Mouse (Mus musculus) embryonic fibroblast, embryonic 13.5 days (primary cell): ENCODE results near the gene Slc8a2. TPM values are rescaled to one million over a fixed set of nuclear protein-coding genes. Genes with fewer than 3 reads are reported as not detected.
A peak's percentile ranks its signal among the peaks of the same experiment; 100 is the strongest.

Experiments used
- H3K27ac ChIP-seq: 2 replicates; pipeline ENCODE4 v1.5.1; 2012; ENCODE audit warnings: low read length, control low read depth, inconsistent platforms; ENCODE audit not compliant: insufficient read depth
- H3K4me1 ChIP-seq: 2 replicates; pipeline ENCODE4 v1.6.1; 2011; ENCODE audit warnings: low read length; ENCODE audit not compliant: control insufficient read depth, insufficient read depth
- H3K4me3 ChIP-seq: 2 replicates; pipeline ENCODE4 v1.5.1; 2011; ENCODE audit warnings: mild to moderate bottlenecking, control low read depth, low read length; ENCODE audit not compliant: insufficient read depth
- CTCF ChIP-seq: IDR thresholded peaks from 2 replicates; pipeline ENCODE4 v1.5.1; 2011; ENCODE audit warnings: mild to moderate bottlenecking, control low read depth, low read length, moderate library complexity, borderline replicate concordance; ENCODE audit not compliant: insufficient read depth
- POLR2A ChIP-seq: IDR thresholded peaks from 2 replicates; pipeline ENCODE4 v1.6.1; 2011; ENCODE audit warnings: low read depth, mild to moderate bottlenecking, control low read depth, low read length, moderate library complexity
- polyA plus RNA-seq: library from polyadenylated mRNA; stranded (reverse); fragments of >200 nt; gene quantifications from 2 replicates; pipeline ENCODE4 v1.2.4, GENCODE M21; 2011; ENCODE audit warnings: low read depth; ENCODE audit not compliant: missing spikeins, insufficient read length

The Slc8a2 gene
- polyA plus RNA-seq, 1 experiment: 0.35 TPM

DNA sequence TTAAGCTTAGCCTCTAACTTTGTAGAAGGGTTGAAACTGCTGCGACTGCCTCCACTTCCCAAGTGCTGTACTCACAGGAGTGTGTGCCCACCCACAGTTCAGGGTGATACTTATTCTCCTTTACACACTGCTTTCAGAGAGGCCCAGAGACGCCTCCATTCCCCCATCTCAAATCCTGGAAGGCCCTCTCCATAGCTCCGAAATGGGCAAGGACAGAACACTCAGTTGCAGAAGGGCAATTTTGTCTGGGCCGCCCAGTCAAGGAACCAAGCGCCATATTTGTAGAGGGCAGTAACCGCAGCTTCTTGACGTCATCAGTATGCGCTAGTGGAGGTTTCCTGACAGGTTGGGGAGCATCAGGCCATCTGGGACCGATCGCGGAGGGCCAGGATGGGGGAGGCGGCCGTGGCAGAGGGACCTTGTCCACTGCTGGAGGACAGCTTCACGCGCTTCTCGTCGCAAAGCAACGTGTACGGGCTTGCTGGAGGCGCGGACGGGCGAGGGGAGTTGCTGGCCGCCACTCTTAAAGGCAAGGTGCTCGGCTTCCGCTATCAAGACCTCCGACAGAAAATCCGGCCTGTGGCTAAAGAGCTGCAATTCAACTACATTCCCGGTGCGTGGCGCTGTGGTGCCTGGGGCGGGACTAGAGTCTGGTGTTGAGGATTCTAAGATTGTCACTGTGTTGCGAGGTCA lies 9.9 kb upstream of the Slc8a2 start, which contains the start of gene Kptn:
Gene Kptn, plus strand, starts transcription at position 327 of the 693 bp plus-strand sequence.
- peak; percentile 70; the same call in 1 of the 2 replicates for TF ChIP-seq CTCF
- peak; percentile 61 for TF ChIP-seq POLR2A
- Histone ChIP-seq H3K4me1 (no peaks in the 10 kb centered on the region), H3K27ac (peak within 1 kb of the TSS; percentile 83), H3K4me3 (peak within 1 kb of the TSS; percentile 74)

GRCm38 (mm10) chr7:16120262-16120600 lies 9.4 kb upstream of the Slc8a2 start:
- Histone ChIP-seq H3K27ac (no peak overlapping the region), H3K4me1 (no peaks in the 10 kb centered on the region), H3K4me3 (peak overlapping the region; percentile 74)
- no peak for TF ChIP-seq POLR2A

- no peak for TF ChIP-seq POLR2A
- no peak for TF ChIP-seq CTCF
- Histone ChIP-seq H3K4me3 (no peak overlapping the region), H3K27ac (no peak overlapping the region), H3K4me1 (no peaks in the 10 kb centered on the region)
Observed at GRCm38 (mm10) chr7:16125829-16126228, 3.8 kb upstream of the Slc8a2 start.

DNA sequence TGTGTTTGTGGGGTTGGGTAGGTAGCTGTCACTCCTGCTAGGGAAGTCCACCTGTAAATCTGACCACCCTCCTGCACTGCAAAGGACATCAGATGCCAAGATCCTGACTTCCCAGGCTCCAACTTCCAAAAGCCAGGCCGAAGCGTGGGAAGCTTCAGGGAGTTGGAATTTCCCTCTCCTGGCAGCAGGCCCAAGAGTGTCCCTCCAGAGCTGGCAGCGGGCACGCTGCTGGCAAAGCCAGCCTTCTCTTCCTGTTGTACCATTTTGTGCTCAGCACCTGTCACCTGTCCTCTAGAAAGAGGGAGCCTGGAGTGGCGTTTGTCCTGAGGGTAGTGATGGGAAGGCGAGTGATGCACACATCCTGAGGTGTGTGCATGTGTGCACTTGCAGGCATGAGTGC lies 1.3 kb upstream of the Slc8a2 start:
- no peak overlapping the region for H3K4me3 ChIP-seq
- no peak overlapping the region for H3K27ac ChIP-seq
- no peaks in the 10 kb centered on the region for H3K4me1 ChIP-seq
- TF ChIP-seq CTCF: no peak
- TF ChIP-seq POLR2A: no peak

DNA sequence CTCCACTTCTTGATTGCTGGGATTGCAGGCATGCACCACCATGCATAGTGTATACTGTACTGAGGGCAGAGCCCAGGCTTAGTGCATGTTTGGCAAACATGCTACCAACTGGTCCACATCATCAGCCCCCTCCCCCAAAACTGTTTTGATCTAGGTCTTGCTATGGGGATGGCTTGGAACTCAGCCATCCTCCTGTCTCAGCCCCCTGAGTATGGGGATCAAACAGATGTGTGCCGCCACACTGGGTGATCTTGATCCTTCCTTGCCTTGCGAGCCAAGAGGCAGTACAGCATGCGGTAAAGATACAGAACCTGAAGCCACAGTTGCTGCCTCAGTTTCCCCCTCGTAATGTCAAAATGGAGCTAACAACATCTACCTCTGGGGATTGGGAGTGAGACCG lies 727 bp upstream of the Slc8a2 start:
- no peak overlapping the region for H3K27ac ChIP-seq
- no peak overlapping the region for H3K4me3 ChIP-seq
- TF ChIP-seq POLR2A (no peak), CTCF (no peak)
- no peaks in the 10 kb centered on the region for H3K4me1 ChIP-seq

- H3K27ac ChIP-seq: no peak overlapping the region
- TF ChIP-seq POLR2A: no peak
- no peak for TF ChIP-seq CTCF
- H3K4me1 ChIP-seq: no peaks in the 10 kb centered on the region
- H3K4me3 ChIP-seq: peak overlapping the region; percentile 1; the same call in 1 of the 2 replicates
Observed at GRCm38 (mm10) chr7:16129846-16130691, 443 bp downstream of the Slc8a2 start.

DNA sequence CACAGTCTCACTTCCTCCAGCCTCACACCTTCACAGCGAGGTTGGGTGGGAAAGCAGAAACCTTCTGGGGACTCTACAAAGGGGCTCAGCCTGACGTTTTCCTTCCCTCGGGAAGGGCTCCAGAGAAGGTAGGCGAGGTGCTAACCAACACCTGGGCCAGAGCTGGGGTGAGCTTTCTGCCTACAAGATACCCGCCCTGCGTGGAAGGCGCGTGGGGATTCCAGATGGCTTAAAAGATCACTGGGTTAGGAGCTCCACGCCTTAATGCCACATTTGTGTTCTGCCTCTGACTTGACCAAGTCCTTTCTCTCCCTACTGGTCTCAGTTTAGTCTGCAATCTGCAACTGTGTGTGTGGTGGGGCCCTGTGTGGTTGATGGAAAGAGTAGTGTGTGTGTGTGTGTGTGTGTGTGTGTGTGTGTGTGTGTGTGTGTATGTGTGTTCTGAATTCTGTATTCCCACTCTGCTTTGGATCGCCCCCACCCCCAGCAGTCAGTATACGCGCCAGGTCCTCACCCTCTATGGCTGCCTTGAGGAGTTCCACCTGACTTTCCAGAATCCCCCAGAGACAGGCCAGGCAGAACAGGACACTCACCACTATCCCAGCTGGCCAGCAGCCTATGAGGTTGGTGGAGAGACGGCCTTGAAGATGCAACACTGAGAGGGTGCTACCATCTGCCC lies 1.5 kb downstream of the Slc8a2 start:
- H3K27ac ChIP-seq: no peak overlapping the region
- no peak for TF ChIP-seq POLR2A
- TF ChIP-seq CTCF: no peak
- no peaks in the 10 kb centered on the region for H3K4me1 ChIP-seq
- no peak overlapping the region for H3K4me3 ChIP-seq

DNA sequence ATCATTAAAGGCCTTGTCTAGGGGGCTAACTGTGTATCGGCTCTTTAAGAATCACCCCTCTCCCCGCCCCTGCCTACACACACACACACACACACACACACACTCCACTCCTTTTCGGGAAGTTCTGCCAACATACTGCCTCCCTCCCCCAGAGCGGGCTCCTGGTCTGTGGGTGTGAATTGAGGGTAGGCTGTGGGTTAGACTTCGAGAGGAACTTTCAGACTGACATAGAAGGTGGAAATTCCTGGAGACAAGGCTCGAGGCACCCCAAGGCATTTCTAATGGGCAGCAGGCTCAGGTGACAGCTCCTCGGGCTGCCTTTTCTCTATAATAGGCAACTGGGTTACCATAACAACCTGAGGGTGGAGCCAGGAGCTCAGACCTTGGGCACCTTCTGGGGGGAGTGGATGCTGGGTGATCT lies 2.5 kb downstream of the Slc8a2 start:
- Histone ChIP-seq H3K4me1 (no peaks in the 10 kb centered on the region), H3K27ac (no peak overlapping the region), H3K4me3 (no peak overlapping the region)
- TF ChIP-seq POLR2A (no peak), CTCF (no peak)

DNA sequence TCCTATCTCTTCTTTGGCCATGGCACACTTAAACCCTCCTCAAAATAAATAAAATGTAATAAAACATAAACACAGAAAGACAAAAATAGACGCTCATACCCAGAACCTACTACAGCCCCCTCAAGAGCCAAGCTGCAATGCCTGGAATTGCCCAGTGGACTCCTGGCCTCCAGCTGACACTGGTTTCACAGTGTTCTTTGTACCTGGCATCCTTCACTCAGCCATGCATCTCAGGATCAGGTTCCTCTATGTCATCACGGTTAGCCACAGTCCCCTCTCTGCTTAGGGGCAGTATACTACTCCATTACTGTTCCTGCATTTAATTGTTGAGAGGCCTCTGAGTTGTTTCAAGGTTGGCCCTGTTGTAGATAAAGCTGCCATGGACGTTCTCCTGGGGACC lies 3.3 kb downstream of the Slc8a2 start:
- no peaks in the 10 kb centered on the region for H3K4me1 ChIP-seq
- H3K4me3 ChIP-seq: no peak overlapping the region
- no peak overlapping the region for H3K27ac ChIP-seq
- TF ChIP-seq POLR2A: no peak
- TF ChIP-seq CTCF: no peak
